In the genomic region with DNA sequence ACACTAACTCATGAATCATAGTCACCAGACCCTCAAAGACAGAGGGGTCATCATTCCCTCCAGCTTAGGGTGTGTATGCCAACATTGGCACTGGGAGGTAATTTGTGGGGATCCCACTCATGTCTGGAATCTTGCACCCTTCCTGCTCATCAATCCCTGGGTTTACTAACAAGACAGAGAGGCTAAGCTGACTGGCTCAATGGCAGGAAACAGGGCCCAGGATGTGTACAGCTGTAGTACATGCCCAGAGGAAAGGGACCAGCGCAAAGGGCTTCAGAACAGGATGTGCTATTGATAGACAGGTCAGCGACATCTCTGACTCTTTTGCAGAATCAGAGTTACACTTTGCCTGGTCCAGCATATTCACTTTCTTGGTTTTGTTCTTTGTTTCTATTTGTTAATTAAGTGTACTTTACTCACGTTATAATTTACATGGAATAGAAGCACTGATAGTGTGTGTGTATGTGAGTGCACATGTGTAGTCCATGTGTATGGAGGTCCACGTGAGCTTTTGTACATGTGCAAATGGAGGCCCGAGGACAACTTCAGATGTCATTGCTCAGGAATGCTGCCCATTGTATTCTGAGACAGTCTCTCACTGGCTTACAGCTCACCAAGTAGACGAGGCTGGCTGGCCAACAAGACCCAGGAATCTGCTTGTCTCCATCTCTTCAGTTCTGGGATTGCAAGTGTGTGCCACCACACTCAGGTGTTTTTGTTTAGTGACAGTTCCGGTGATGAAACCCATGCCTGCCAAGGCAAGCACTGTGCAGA, we compare ENCODE assay signal across 19 mouse cellular contexts. TPM values are rescaled to one million over a fixed set of nuclear protein-coding genes. Genes with fewer than 3 reads are reported as not detected.
DNase-seq lines count a peak whose midpoint lies in the region; ATAC-seq and TF ChIP-seq lines count a peak whose summit lies in the region.
"Had no signal": no experiment of that assay in that cellular context is flagged by ENCODE, and none has a peak within 500 bp of the region (broad histone marks: within the 10 kb centered on the region; RNA-seq: fewer than 3 reads in every experiment).

No protein-coding gene starts in this region.

- no peak overlapping the region for H3K4me3 ChIP-seq in liver, adult 2 months (ENCODE audit: insufficient read depth, low read depth, low read length)
- H3K4me3 ChIP-seq in embryonic facial prominence, embryonic 10.5 days, result no peak overlapping the region
- H3K4me3 ChIP-seq: embryonic facial prominence, embryonic 12.5 days; heart, adult 2 months; heart, embryonic 15.5 days; hindbrain, embryonic 10.5 days had no signal

- no peaks in the 10 kb centered on the region for H3K36me3 ChIP-seq in liver, adult 2 months (ENCODE audit: control insufficient read depth, insufficient read depth, low read length)
- H3K36me3 ChIP-seq in embryonic facial prominence, embryonic 10.5 days (replicated peaks), result no peaks in the 10 kb centered on the region
- H3K36me3 ChIP-seq: embryonic facial prominence, embryonic 12.5 days; heart, embryonic 15.5 days; hindbrain, embryonic 10.5 days had no signal

- 66% methylated on average over 7 of the region's 7 CpGs for WGBS in liver, adult 2 months
- WGBS in embryonic facial prominence, embryonic 10.5 days, result 69% methylated on average over 7 of the region's 7 CpGs

- no peak for DNase-seq in liver, adult 2 months (ENCODE audit: extremely low read depth, low read depth, low spot score)
- DNase-seq in liver (no peak), NIH3T3 (ENCODE audit: low read depth) (peak; percentile 28)
- DNase-seq in embryonic facial prominence, embryonic 10.5 days (ENCODE audit: low spot score), result no peak
- DNase-seq in lung, postnatal 36 days, result peak; percentile 57
- no peak for DNase-seq in left cerebral cortex, adult 8-10 months (ENCODE audit: low spot score in 2 of 2)
- DNase-seq: cerebellum, adult 8-10 months; gastrocnemius, postnatal 14 days; heart, adult 2 months; kidney, adult 2 months; right cerebral cortex, adult 18-20 months; thymus, postnatal 25 days had no signal

- no peak overlapping the region for H3K9ac ChIP-seq in liver, adult 2 months (ENCODE audit: low read depth, low read length)
- H3K9ac ChIP-seq: embryonic facial prominence, embryonic 12.5 days; heart, embryonic 15.5 days; liver, embryonic 14.5 days had no signal

- peak overlapping the region; percentile 74 for H3K27ac ChIP-seq in liver, adult 2 months (replicated peaks; ENCODE audit: insufficient read depth, low read depth, low read length)
- H3K27ac ChIP-seq in embryonic facial prominence, embryonic 10.5 days (replicated peaks), result peak overlapping the region; percentile 32; the same call in 1 of the 2 replicates
- H3K27ac ChIP-seq: embryonic facial prominence, embryonic 12.5 days; heart, adult 2 months; heart, embryonic 15.5 days; hindbrain, embryonic 10.5 days; liver, embryonic 14.5 days; macrophage had no signal

- H3K27me3 ChIP-seq in liver, adult 2 months (ENCODE audit: control insufficient read depth, insufficient read depth, low read length), result no peaks in the 10 kb centered on the region
- no peaks in the 10 kb centered on the region for H3K27me3 ChIP-seq in embryonic facial prominence, embryonic 10.5 days (replicated peaks; ENCODE audit: low read depth, poor library complexity, severe bottlenecking)
- H3K27me3 ChIP-seq: embryonic facial prominence, embryonic 12.5 days; heart, embryonic 15.5 days had no signal

- ATAC-seq in erythroid progenitor cell, adult 5-6 weeks (replicated peaks; ENCODE audit: low FRiP score, poor library complexity, severe bottlenecking), result no peak
- ATAC-seq: CD4-positive, CD25-positive, alpha-beta regulatory T cell, adult 4 months had no signal

- no peak for TF ChIP-seq CTCF in liver, adult 2 months (IDR thresholded peaks at IDR 0.05; ENCODE audit: low read depth, low read length)

- TF ChIP-seq POLR2A in liver, adult 2 months (IDR thresholded peaks at IDR 0.05; ENCODE audit: extremely low read depth, insufficient read depth, low read length), result no peak

- H3K4me1 ChIP-seq in liver, adult 2 months (ENCODE audit: control insufficient read depth, insufficient read depth, low read length), result peaks cover 4% of the 10 kb centered on the region
- no peaks in the 10 kb centered on the region for H3K4me1 ChIP-seq in embryonic facial prominence, embryonic 10.5 days
- H3K4me1 ChIP-seq: heart, embryonic 15.5 days had no signal

- no peaks in the 10 kb centered on the region for H3K79me2 ChIP-seq in liver, adult 2 months (ENCODE audit: control insufficient read depth, insufficient read depth, low read length)

- no peaks in the 10 kb centered on the region for H3K9me3 ChIP-seq in embryonic facial prominence, embryonic 10.5 days
- H3K9me3 ChIP-seq: embryonic facial prominence, embryonic 12.5 days; heart, embryonic 15.5 days; hindbrain, embryonic 10.5 days had no signal

RNA-seq across cellular contexts. Expression of a gene that starts 49.8 kb away (rescaled TPM):
- 12.8 and 17.6 TPM in 2 replicates for total RNA-seq in liver, adult 2 months (2014; rRNA removed)
- 5.2 and 5.6 TPM in 2 replicates for polyA plus RNA-seq in liver, adult 2 months (2012; rRNA removed)
- polyA plus RNA-seq in embryonic facial prominence, embryonic 10.5 days (2016; fragmentation: Nextera tagmentation; extraction: Ambion mirVana), result 29.4 and 36.3 TPM in 2 replicates
- 0.72 TPM in 1 of 2 replicates, not detected in the other for total RNA-seq in erythroid progenitor cell, adult 5-6 weeks (2015; ENCODE audit: low replicate concordance)
- 0.64 TPM in 1 of 2 replicates, not detected in the other for total RNA-seq in erythroid progenitor cell, adult 5-6 weeks (2017; ENCODE audit: low replicate concordance)
- total RNA-seq in left cerebral cortex, adult 8-10 months (2022), result 10 to 100 TPM; 67.3 to 73.9 (median 69.9) TPM
- polyA plus RNA-seq: CD4-positive, CD25-positive, alpha-beta regulatory T cell, adult 4 months had no signal

Comparison
In these comparisons a context has a peak if more than half of its experiments do, and no peak if none do; other contexts are left out.
1. DNase-seq: peak in NIH3T3 (single experiment) and lung, postnatal 36 days (single experiment); none in liver, adult 2 months (single experiment), liver (single experiment), embryonic facial prominence, embryonic 10.5 days (single experiment) and left cerebral cortex, adult 8-10 months (0 of 2).